Mouse (Mus musculus): ENCODE results near the gene Rgs13. TPM values are rescaled to one million over a fixed set of nuclear protein-coding genes. Genes with fewer than 3 reads are reported as not detected.

The Rgs13 gene
- polyA plus RNA-seq, 1 experiment from 2014 or later: 0.67 TPM

DNA sequence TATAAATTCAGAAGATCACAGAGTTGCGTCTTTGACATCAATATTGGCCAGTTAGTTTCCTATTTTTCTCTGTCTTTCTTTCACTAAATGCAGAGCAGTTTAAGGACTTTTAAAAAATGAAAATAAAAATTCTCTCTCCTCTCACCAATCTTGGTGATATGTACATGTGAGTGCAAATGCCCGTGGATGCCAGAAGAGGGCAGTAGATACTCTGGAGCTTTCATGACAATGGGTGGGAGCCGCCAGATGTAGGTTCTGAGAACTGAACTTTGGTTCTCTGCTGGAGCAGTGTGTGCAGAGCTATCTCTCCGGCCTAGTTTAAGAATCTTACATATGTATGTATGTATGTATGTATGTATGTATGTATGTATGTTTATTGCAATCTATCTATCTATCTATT lies 2.4 kb upstream of the Rgs13 start:
- no peaks in the 10 kb centered on the region for H3K36me3 ChIP-seq (ENCODE audit: control insufficient read depth, insufficient read depth, low read length)
- no peaks in the 10 kb centered on the region for H3K4me1 ChIP-seq (replicated peaks; ENCODE audit: control insufficient read depth, insufficient read depth)
- whole genome bisulfite sequencing: 90% methylated on average over 4 of the region's 4 CpGs
- H3K27me3 ChIP-seq (ENCODE audit: control insufficient read depth, insufficient read depth, low read length): no peaks in the 10 kb centered on the region
- TF ChIP-seq CTCF (IDR thresholded peaks at IDR 0.05; ENCODE audit: low read depth) (no peak), EP300 (optimal IDR thresholded peaks at IDR 0.05) (no peak)
- no peak overlapping the region for H3K27ac ChIP-seq (replicated peaks)
- H3K9me3 ChIP-seq (ENCODE audit: control insufficient read depth, low read length): no peaks in the 10 kb centered on the region
- DNase-seq (ENCODE audit: low spot score) (no peak), ATAC-seq (ENCODE audit: low FRiP score, low TSS enrichment) (no peak)
- no peak overlapping the region for H3K4me3 ChIP-seq (ENCODE audit: low read depth, low read length)
- no peak overlapping the region for H3K4me2 ChIP-seq (replicated peaks; ENCODE audit: low read depth)
- no peak overlapping the region for H3K9ac ChIP-seq (ENCODE audit: low read length)

DNA sequence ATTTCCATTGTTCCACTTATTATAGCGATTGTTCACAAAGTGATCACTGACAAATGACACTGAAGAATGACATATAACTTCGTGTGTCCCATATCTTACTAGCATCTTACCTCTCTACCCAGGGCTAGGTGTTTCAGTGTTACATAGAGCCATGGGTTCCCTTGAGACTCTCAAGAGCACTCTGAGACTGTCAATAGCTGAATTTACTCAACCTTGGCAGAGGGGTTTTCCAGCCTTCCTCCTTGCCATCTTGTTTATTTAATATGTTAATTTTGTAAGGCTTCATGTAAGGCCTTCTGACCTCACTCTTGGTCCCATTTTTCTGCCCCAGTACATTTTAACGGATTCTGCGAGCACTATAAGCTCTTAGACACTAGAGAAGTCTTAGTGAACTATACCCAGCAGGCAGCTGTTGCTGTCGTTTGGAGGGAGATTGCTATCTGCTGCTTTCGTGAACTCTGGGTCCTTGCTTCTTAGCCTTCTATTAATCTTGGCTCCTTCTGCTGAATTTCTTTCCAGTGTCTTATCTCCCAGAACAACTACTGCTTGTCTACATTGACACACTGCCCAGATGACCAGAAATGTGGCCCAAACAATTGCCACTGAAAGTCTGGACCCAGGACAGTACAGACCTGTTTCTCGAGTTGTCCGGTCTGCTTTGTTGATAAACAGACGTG lies 1.2 kb upstream of the Rgs13 start:
- 57% methylated on average over 9 of the region's 9 CpGs for WGBS
- TF ChIP-seq CTCF (IDR thresholded peaks at IDR 0.05; ENCODE audit: low read depth): no peak
- no peak for TF ChIP-seq EP300 (optimal IDR thresholded peaks at IDR 0.05)
- H3K27me3 ChIP-seq (ENCODE audit: control insufficient read depth, insufficient read depth, low read length): no peaks in the 10 kb centered on the region

DNA sequence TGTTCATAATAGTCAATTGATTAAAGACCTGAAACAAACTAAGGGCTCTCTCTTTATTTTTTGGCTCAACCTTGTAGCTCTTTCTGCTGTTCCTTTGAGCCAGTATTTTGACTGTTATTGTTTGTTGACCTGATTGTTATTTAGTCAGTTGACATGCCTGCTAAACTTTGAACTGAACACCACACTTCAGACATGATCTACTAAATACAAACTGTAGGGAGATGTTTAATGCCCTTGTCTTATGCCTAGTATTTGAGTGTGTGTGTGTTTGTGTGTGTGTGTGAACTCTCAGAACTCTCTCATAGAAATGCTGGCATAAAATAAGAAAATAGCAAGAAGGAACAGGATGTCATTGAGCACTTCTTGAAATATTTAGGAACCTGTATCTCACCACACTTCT lies 448 bp upstream of the Rgs13 start:
- Histone ChIP-seq H3K36me3 (ENCODE audit: control insufficient read depth, insufficient read depth, low read length) (no peaks in the 10 kb centered on the region), H3K9ac (ENCODE audit: low read length) (no peak overlapping the region), H3K27ac (replicated peaks) (no peak overlapping the region), H3K4me2 (replicated peaks; ENCODE audit: low read depth) (no peak overlapping the region), H3K4me1 (replicated peaks; ENCODE audit: control insufficient read depth, insufficient read depth) (no peaks in the 10 kb centered on the region), H3K4me3 (ENCODE audit: low read depth, low read length) (no peak overlapping the region), H3K9me3 (ENCODE audit: control insufficient read depth, low read length) (no peaks in the 10 kb centered on the region), H3K27me3 (ENCODE audit: control insufficient read depth, insufficient read depth, low read length) (no peaks in the 10 kb centered on the region)
- DNase-seq (ENCODE audit: low spot score) (no peak), ATAC-seq (ENCODE audit: low FRiP score, low TSS enrichment) (no peak)
- no peak for TF ChIP-seq EP300 (optimal IDR thresholded peaks at IDR 0.05)
- no peak for TF ChIP-seq CTCF (IDR thresholded peaks at IDR 0.05; ENCODE audit: low read depth)

More for the DNA sequence above, 1.2 kb upstream of the Rgs13 start:
- Histone ChIP-seq H3K9me3 (ENCODE audit: control insufficient read depth, low read length) (no peaks in the 10 kb centered on the region), H3K4me2 (replicated peaks; ENCODE audit: low read depth) (no peak overlapping the region), H3K36me3 (ENCODE audit: control insufficient read depth, insufficient read depth, low read length) (no peaks in the 10 kb centered on the region), H3K9ac (ENCODE audit: low read length) (no peak overlapping the region), H3K4me3 (ENCODE audit: low read depth, low read length) (no peak overlapping the region), H3K27ac (replicated peaks) (no peak overlapping the region), H3K4me1 (replicated peaks; ENCODE audit: control insufficient read depth, insufficient read depth) (no peaks in the 10 kb centered on the region)
- ATAC-seq (ENCODE audit: low FRiP score, low TSS enrichment): no peak
- DNase-seq (ENCODE audit: low spot score): no peak

DNA sequence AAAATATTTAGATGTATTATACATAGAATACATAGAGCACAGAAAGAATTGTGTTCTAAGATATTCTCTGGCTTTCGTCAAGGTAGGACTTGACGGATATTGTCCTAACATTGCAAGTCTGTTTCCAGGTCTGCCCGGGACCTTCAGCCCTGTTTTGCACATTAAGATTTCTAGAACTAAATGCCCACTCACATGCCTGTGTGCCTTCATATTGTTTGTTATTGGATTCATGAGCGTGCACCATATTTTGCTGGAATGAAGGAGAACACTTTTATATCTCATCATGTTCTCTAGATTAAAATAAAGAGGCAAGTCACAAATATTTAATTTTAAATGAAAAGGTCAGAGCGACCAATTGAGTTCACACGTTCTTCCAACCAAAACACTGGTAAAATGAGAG lies 2.4 kb downstream of the Rgs13 start:
- 82% methylated on average over 6 of the region's 6 CpGs for WGBS
- no peak overlapping the region for H3K9ac ChIP-seq (ENCODE audit: low read length)
- no peak overlapping the region for H3K4me2 ChIP-seq (replicated peaks; ENCODE audit: low read depth)
- H3K27me3 ChIP-seq (ENCODE audit: control insufficient read depth, insufficient read depth, low read length): no peaks in the 10 kb centered on the region
- ATAC-seq (ENCODE audit: low FRiP score, low TSS enrichment) (no peak), DNase-seq (ENCODE audit: low spot score) (no peak)
- no peak overlapping the region for H3K4me3 ChIP-seq (ENCODE audit: low read depth, low read length)
- no peaks in the 10 kb centered on the region for H3K9me3 ChIP-seq (ENCODE audit: control insufficient read depth, low read length)
- H3K36me3 ChIP-seq (ENCODE audit: control insufficient read depth, insufficient read depth, low read length): no peaks in the 10 kb centered on the region
- TF ChIP-seq CTCF (IDR thresholded peaks at IDR 0.05; ENCODE audit: low read depth) (no peak), EP300 (optimal IDR thresholded peaks at IDR 0.05) (no peak)
- H3K27ac ChIP-seq (replicated peaks): no peak overlapping the region
- no peaks in the 10 kb centered on the region for H3K4me1 ChIP-seq (replicated peaks; ENCODE audit: control insufficient read depth, insufficient read depth)

DNA sequence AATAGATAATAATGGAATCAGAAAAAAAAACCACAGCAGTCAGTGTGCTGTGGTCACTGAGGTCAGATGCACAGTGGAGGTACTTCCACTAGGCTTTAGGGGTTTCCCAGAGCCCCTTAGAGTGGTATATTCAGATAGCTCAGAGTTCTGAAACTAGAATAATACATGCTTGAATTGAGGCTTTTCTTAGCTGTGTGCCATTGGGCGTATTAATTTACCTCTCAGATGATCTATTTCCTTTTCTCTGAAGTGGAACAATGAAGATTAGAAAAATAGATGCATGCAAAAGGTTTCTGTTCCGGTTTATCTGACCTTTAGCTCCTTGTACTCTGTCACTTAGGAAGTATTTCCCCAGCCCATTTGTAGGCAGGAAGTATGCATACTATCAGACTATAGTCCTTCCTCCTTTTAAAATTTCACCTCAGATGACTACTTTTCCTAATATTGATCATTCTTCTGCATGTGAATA lies 3.6 kb downstream of the Rgs13 start:
- Histone ChIP-seq H3K9ac (ENCODE audit: low read length) (no peak overlapping the region), H3K36me3 (ENCODE audit: control insufficient read depth, insufficient read depth, low read length) (no peaks in the 10 kb centered on the region), H3K9me3 (ENCODE audit: control insufficient read depth, low read length) (no peaks in the 10 kb centered on the region), H3K4me2 (replicated peaks; ENCODE audit: low read depth) (no peak overlapping the region), H3K4me1 (replicated peaks; ENCODE audit: control insufficient read depth, insufficient read depth) (no peaks in the 10 kb centered on the region), H3K27ac (replicated peaks) (no peak overlapping the region), H3K27me3 (ENCODE audit: control insufficient read depth, insufficient read depth, low read length) (no peaks in the 10 kb centered on the region), H3K4me3 (ENCODE audit: low read depth, low read length) (no peak overlapping the region)
- ATAC-seq (ENCODE audit: low FRiP score, low TSS enrichment): no peak
- DNase-seq (ENCODE audit: low spot score): no peak
- WGBS: 65% methylated on average over 2 of the region's 2 CpGs
- TF ChIP-seq EP300 (optimal IDR thresholded peaks at IDR 0.05): no peak
- TF ChIP-seq CTCF (IDR thresholded peaks at IDR 0.05; ENCODE audit: low read depth): no peak

DNA sequence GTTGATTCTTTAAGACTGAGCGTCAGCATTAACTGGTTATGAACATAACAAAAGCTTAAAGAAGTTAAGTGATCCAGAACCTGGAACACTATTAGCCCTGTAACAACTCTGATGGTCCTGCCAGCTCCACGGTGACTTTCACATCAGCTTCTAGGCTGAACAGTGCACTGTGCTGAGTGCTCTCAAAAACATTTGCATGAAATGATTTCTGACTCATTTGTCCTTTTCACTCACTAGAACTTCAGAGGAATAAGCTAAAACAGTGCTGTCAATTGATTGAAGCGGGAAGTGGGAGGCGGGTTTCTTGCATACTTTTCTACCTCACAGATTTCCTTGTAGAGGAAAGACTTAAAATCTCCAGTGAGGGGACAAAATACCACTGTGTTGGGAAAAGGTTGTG lies 8.3 kb downstream of the Rgs13 start:
- no peak for TF ChIP-seq EP300 (optimal IDR thresholded peaks at IDR 0.05)
- TF ChIP-seq CTCF (IDR thresholded peaks at IDR 0.05; ENCODE audit: low read depth): no peak
- no peaks in the 10 kb centered on the region for H3K36me3 ChIP-seq (ENCODE audit: control insufficient read depth, insufficient read depth, low read length)
- ATAC-seq (ENCODE audit: low FRiP score, low TSS enrichment): no peak
- no peaks in the 10 kb centered on the region for H3K9me3 ChIP-seq (ENCODE audit: control insufficient read depth, low read length)
- WGBS: 80% methylated on average over 4 of the region's 4 CpGs
- H3K4me1 ChIP-seq (replicated peaks; ENCODE audit: control insufficient read depth, insufficient read depth): no peaks in the 10 kb centered on the region
- no peak overlapping the region for H3K4me3 ChIP-seq (ENCODE audit: low read depth, low read length)
- H3K9ac ChIP-seq (ENCODE audit: low read length): no peak overlapping the region
- no peaks in the 10 kb centered on the region for H3K27me3 ChIP-seq (ENCODE audit: control insufficient read depth, insufficient read depth, low read length)
- no peak for DNase-seq (ENCODE audit: low spot score)
- H3K27ac ChIP-seq (replicated peaks): no peak overlapping the region
- H3K4me2 ChIP-seq (replicated peaks; ENCODE audit: low read depth): no peak overlapping the region
